Mouse (Mus musculus) fibroblast of lung, adult 2 months (primary cell): ENCODE results near the gene Coasy.

Experiments
- DNase-seq: peaks from one replicate; pipeline ENCODE4 v3.0.0-alpha.2; 2011; ENCODE audit warnings: low read depth

The Coasy gene

GRCm38 (mm10) chr11:101062971-101063675 lies 19.2 kb upstream of the Coasy start:
- no peak for DNase-seq

GRCm38 (mm10) chr11:101063676-101064327 lies 18.6 kb upstream of the Coasy start:
- no peak for DNase-seq

- DNase-seq = no peak
Observed at GRCm38 (mm10) chr11:101064462-101064861, 17.9 kb upstream of the Coasy start.

GRCm38 (mm10) chr11:101065002-101065401 lies 17.4 kb upstream of the Coasy start:
- no peak for DNase-seq

GRCm38 (mm10) chr11:101066549-101067412 lies 15.6 kb upstream of the Coasy start:
- no peak for DNase-seq

GRCm38 (mm10) chr11:101069391-101070188 lies 12.8 kb upstream of the Coasy start, which contains the start of gene Naglu:
Gene Naglu (plus strand): TSS chr11:101070012.
- peak; percentile 87 for DNase-seq

- no peak for DNase-seq
Observed at GRCm38 (mm10) chr11:101070189-101070527, 12.2 kb upstream of the Coasy start.

GRCm38 (mm10) chr11:101070987-101071386 lies 11.4 kb upstream of the Coasy start:
- DNase-seq = no peak

- DNase-seq = no peak
Observed at GRCm38 (mm10) chr11:101071810-101072428, 10.4 kb upstream of the Coasy start.

- no peak for DNase-seq
Observed at GRCm38 (mm10) chr11:101078121-101078520, 4.2 kb upstream of the Coasy start, which contains the start of gene Hsd17b1. Gene Hsd17b1 (plus strand): TSS chr11:101078411.

GRCm38 (mm10) chr11:101079746-101080145 lies 2.6 kb upstream of the Coasy start:
- DNase-seq = no peak

- DNase-seq = no peak
Observed at GRCm38 (mm10) chr11:101080421-101080820, 1.9 kb upstream of the Coasy start.

GRCm38 (mm10) chr11:101081659-101082058 lies 706 bp upstream of the Coasy start:
- DNase-seq = no peak

- no peak for DNase-seq
Observed at GRCm38 (mm10) chr11:101083083-101083697, 825 bp downstream of the Coasy start.

- DNase-seq = no peak
Observed at GRCm38 (mm10) chr11:101084246-101084645, 1.9 kb downstream of the Coasy start.

GRCm38 (mm10) chr11:101084811-101085210 lies 2.4 kb downstream of the Coasy start:
- no peak for DNase-seq

GRCm38 (mm10) chr11:101085617-101086322 lies 3.4 kb downstream of the Coasy start:
- DNase-seq = no peak

GRCm38 (mm10) chr11:101086323-101086674 lies 3.9 kb downstream of the Coasy start:
- DNase-seq = no peak

GRCm38 (mm10) chr11:101086756-101087681 lies 4.7 kb downstream of the Coasy start, which contains the start of gene Mlx:
Gene Mlx (plus strand): TSS chr11:101087277.
- DNase-seq = peak; percentile 82
